Mouse (Mus musculus): Measurements from ENCODE around the gene Oas3.

DNA sequence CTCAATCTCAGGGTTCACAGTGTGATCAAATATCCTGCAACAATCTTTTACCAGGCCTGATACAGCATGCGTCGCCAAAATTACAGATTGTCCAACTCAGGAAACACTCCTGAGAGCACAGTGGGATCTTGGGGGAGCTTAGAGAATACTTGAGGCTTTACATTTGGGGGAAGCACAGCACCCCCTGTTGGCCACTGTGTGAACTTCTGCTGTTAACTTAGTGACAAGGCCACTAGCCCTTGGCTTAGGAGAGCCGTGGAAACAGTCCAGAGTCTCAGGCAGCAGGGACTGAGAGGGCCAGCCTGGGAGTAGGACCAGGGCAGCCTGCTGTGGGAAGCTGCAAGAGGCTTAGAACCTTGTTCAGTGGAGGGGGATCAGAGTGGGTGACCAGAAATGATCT lies 38.5 kb upstream of the Oas3 start:
- TF ChIP-seq ZC3H11A (IDR thresholded peaks at IDR 0.05; ENCODE audit: borderline replicate concordance, low read depth, low read length) (no peak), CHD2 (IDR thresholded peaks at IDR 0.05; ENCODE audit: low read depth, low read length) (no peak)

All from ES-E14 (cell line).